Mouse (Mus musculus) left cerebral cortex, postnatal 36 days (tissue): ENCODE data around the gene Mrps33. TPM values are rescaled to one million over a fixed set of nuclear protein-coding genes. Genes with fewer than 3 reads are reported as not detected.

ENCODE experiments used
- DNase-seq, 2 experiments: peaks; one replicate each; pipeline ENCODE4 v3.0.0; 2021 to 2022; ENCODE audit warnings: low spot score in 2 of 2, mixed read lengths in 1 of 2
- intact Hi-C: fragments of 180-260 bp; cut with DNase I; formaldehyde crosslinking; loops from one replicate; pipeline ENCODE4 v1.15.1; 2025
- total RNA-seq, 2 experiments: library from RNA; stranded (reverse); gene quantifications; 2 replicates each; pipeline ENCODE4 v1.2.3; 2021

Gene Mrps33
- total RNA-seq, 2 experiments from 2014 or later = 92.5 to 96.3 TPM

GRCm38 (mm10) chr6:39781766-39782530 is 28.8 kb downstream of the Mrps33 start:
- intact Hi-C loops = loop anchor here (10.0 kb wide), 1 partner anchor 157 kb away; no protein-coding TSS in a partner anchor
- no peak for DNase-seq

- no peak for DNase-seq
- intact Hi-C loops = loop anchor here (10.0 kb wide), 1 partner anchor 156 kb away; no protein-coding TSS in a partner anchor
Observed at GRCm38 (mm10) chr6:39780857-39781666, 29.7 kb downstream of the Mrps33 start.

GRCm38 (mm10) chr6:39778506-39778905 is 32.3 kb downstream of the Mrps33 start:
- intact Hi-C loops = no loop called here

GRCm38 (mm10) chr6:39776275-39776674 is 34.5 kb downstream of the Mrps33 start:
- no peak for DNase-seq
- intact Hi-C loops = no loop called here

More at GRCm38 (mm10) chr6:39778506-39778905, 32.3 kb downstream of the Mrps33 start:
- no peak for DNase-seq

GRCm38 (mm10) chr6:39775029-39775428 is 35.8 kb downstream of the Mrps33 start:
- intact Hi-C loops = no loop called here
- DNase-seq = no peak

GRCm38 (mm10) chr6:39757229-39757628 is 53.6 kb downstream of the Mrps33 start:
- intact Hi-C loops = no loop called here
- no peak for DNase-seq

Other genes with a start within 250 kb of the Mrps33 start
- 10 to 100 TPM; 28.5 to 31.7 TPM for gene Adck2, start 237.1 kb downstream of the Mrps33 start, total RNA-seq
- 1 to 10 TPM in 1 of 2 experiments, not detected in 1; 1.3 TPM for gene Gm42420, start 225.2 kb downstream of the Mrps33 start, total RNA-seq
- 100 to 1,000 TPM; 174 to 188 TPM for gene Ndufb2, start 218.4 kb downstream of the Mrps33 start, total RNA-seq
- 100 to 1,000 TPM; 105 to 125 TPM for gene Braf, start 85.5 kb downstream of the Mrps33 start, total RNA-seq
- gene Tmem178b, start 62.3 kb upstream of the Mrps33 start, total RNA-seq = 100 to 1,000 TPM; 246 to 266 TPM